Mouse (Mus musculus) heart, embryonic 15.5 days (tissue): Measurements from ENCODE around the gene Adam23. TPM values are rescaled to one million over a fixed set of nuclear protein-coding genes. Genes with fewer than 3 reads are reported as not detected.
"Not testable (repeated sequence)": the region's sequence is repeated elsewhere in the genome, so short reads cannot be mapped to it uniquely, and the experiment has no call there.

ENCODE experiments used
- ATAC-seq: fragments of 200-750 bp; cut with Nextera tagmentation; replicated peaks from 2 replicates; pipeline ENCODE4 v1.8.0; 2017; ENCODE audit warnings: low read depth, moderate TSS enrichment; ENCODE audit not compliant: insufficient number of reproducible peaks, insufficient read depth, low FRiP score
- H3K27ac ChIP-seq: fragments of 300-500 bp; sonication (generic); 2 replicates; pipeline ENCODE4 v1.5.1; 2015; ENCODE audit warnings: mild to moderate bottlenecking, inconsistent platforms
- H3K27me3 ChIP-seq: fragments of 300-500 bp; sonication (generic); 2 replicates; pipeline ENCODE4 v1.6.1; 2015; ENCODE audit warnings: inconsistent platforms
- H3K36me3 ChIP-seq: fragments of 300-500 bp; sonication (generic); 2 replicates; pipeline ENCODE4 v1.6.1; 2015; ENCODE audit warnings: mild to moderate bottlenecking, inconsistent platforms
- H3K4me1 ChIP-seq: fragments of 300-500 bp; sonication (generic); replicated peaks from 2 replicates; pipeline ENCODE4 v1.6.1; 2015; ENCODE audit warnings: inconsistent platforms
- H3K4me2 ChIP-seq: fragments of 300-500 bp; sonication (generic); 2 replicates; pipeline ENCODE4 v1.6.1; 2015; ENCODE audit warnings: inconsistent platforms, mild to moderate bottlenecking, moderate library complexity
- H3K4me3 ChIP-seq: fragments of 300-500 bp; sonication (generic); 2 replicates; pipeline ENCODE4 v1.5.1; 2015; ENCODE audit warnings: mild to moderate bottlenecking, inconsistent platforms
- H3K9ac ChIP-seq: fragments of 300-500 bp; sonication (generic); 2 replicates; pipeline ENCODE4 v1.6.1; 2015; ENCODE audit warnings: mild to moderate bottlenecking, inconsistent platforms
- H3K9me3 ChIP-seq: fragments of 300-500 bp; sonication (generic); replicated peaks from 2 replicates; pipeline ENCODE4 v1.6.1; 2016; ENCODE audit warnings: inconsistent platforms
- WGBS: fragments of 180-500 bp; shearing (Covaris S2); methylation state at CpG from one replicate; pipeline ENCODE4 v1.1.7; 2015; ENCODE audit warnings: mixed read lengths; 5-methylcytosine and 5-hydroxymethylcytosine counted together
- polyA plus RNA-seq: library from polyadenylated mRNA; unstranded; fragments of >200 nt; fragmentation: Nextera tagmentation; extraction: Ambion mirVana; gene quantifications from 2 replicates; pipeline ENCODE4 v1.2.1, GENCODE M21; 2015

The Adam23 gene
- polyA plus RNA-seq, 1 experiment from 2014 or later: 1.2 TPM

DNA sequence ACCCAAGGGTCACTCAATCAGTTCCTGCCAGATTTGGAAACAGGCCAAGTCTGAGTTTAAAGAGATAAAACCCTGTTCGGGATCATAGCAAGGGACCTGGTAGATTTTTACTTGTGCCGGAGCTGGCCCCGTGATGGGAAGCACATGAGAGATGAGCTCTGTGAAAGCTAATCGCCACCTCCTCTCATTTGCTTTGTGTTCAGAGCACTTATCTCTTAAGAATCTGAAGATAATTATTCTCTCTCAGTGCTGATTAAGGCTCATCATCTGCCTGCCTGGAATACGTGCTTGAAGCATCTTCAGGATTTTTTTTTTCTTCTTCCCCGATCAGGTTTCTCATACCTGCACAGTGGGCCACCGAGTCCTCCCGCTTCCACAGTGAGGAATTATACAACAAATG lies 133.5 kb downstream of the Adam23 start:
- Histone ChIP-seq H3K4me2 (no peak overlapping the region), H3K9me3 (no peaks in the 10 kb centered on the region), H3K4me3 (no peak overlapping the region), H3K36me3 (no peaks in the 10 kb centered on the region), H3K9ac (no peak overlapping the region), H3K27me3 (no peaks in the 10 kb centered on the region), H3K27ac (no peak overlapping the region), H3K4me1 (no peaks in the 10 kb centered on the region)
- WGBS: 72% methylated on average over 8 of the region's 8 CpGs
- no peak for ATAC-seq

DNA sequence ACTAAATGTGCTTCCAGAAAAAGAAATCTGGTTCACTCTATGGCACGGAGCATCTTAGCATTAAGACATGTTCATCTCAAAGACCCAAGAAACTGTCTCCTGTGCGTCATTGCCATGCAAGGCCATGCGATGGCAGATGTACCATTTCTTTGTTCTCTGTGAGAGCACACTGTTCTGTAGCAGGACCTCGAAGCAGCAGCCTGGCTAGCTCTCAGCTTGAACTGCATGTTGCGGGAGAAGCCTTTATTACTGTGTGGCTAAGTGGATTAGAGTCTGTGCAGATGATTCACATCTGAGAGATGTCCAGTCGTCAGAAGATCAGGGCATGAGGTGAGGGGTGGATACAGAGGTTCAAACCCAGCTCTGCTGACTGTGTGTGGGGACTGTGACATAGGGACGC lies 141.2 kb downstream of the Adam23 start:
- Histone ChIP-seq H3K4me3 (no peak overlapping the region), H3K4me1 (no peaks in the 10 kb centered on the region), H3K9me3 (no peaks in the 10 kb centered on the region), H3K36me3 (no peaks in the 10 kb centered on the region), H3K4me2 (no peak overlapping the region), H3K27me3 (no peaks in the 10 kb centered on the region), H3K27ac (no peak overlapping the region), H3K9ac (no peak overlapping the region)
- no peak for ATAC-seq
- WGBS: 73% methylated on average over 7 of the region's 7 CpGs

DNA sequence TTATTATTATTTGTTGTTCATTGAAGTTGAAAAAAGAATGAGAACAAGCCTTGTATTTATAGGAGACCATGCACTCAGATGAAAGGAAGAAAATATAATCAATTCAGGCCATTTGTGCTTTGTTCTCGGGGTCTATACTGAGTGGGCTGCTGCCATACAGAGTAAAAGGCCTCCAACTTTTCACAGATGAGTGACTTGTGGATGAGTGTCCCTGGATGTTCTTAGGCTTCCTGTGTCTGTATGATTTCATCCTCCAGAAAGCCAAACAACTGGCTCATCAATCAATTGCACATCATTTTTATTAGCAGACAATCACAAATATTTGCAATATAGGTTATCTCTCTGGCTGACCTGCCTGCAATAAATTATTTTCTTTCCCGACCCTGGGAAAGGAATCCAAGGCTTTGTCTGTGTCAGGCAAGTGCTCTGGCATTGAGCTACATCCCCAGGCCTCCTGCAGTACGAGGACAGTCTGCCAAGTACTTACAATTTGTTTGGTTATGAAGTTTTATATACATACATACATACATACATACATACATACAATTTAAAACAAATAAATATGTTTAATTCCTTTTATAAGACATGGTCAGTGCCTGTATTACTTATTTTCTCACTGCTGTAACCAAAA lies 158.3 kb downstream of the Adam23 start:
- 45% methylated on average over 3 of the region's 3 CpGs for WGBS
- Histone ChIP-seq H3K27ac (no peak overlapping the region), H3K9ac (no peak overlapping the region), H3K9me3 (no peaks in the 10 kb centered on the region), H3K4me3 (no peak overlapping the region), H3K4me1 (no peaks in the 10 kb centered on the region), H3K36me3 (no peaks in the 10 kb centered on the region), H3K27me3 (no peaks in the 10 kb centered on the region), H3K4me2 (no peak overlapping the region)
- ATAC-seq: no peak

DNA sequence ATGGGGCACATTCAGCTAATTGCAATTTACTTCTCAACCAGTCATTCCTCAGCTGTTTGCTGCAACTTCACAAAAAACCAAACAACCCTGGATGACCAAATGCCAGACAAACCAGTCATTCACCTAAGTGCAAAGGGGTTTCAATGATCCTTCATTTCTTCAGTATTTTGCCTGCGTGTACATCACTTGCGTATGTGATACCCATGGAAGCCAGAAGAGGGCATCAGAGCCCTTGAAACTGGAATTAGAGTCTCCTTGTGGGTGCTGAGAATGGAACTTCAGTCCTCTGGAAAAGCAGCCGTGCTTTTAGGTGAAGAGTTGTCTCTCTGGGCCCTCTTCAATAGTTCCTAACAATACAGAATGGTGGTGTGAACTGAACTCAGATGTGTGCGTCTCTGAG lies 163.9 kb downstream of the Adam23 start:
- peaks cover 12% of the 10 kb centered on the region for H3K27me3 ChIP-seq
- no peak for ATAC-seq
- no peak overlapping the region for H3K27ac ChIP-seq
- no peaks in the 10 kb centered on the region for H3K36me3 ChIP-seq
- H3K4me3 ChIP-seq: no peak overlapping the region
- H3K4me1 ChIP-seq: no peaks in the 10 kb centered on the region
- H3K4me2 ChIP-seq: no peak overlapping the region
- WGBS: 82% methylated on average over 4 of the region's 4 CpGs
- H3K9ac ChIP-seq: no peak overlapping the region
- H3K9me3 ChIP-seq: no peaks in the 10 kb centered on the region

DNA sequence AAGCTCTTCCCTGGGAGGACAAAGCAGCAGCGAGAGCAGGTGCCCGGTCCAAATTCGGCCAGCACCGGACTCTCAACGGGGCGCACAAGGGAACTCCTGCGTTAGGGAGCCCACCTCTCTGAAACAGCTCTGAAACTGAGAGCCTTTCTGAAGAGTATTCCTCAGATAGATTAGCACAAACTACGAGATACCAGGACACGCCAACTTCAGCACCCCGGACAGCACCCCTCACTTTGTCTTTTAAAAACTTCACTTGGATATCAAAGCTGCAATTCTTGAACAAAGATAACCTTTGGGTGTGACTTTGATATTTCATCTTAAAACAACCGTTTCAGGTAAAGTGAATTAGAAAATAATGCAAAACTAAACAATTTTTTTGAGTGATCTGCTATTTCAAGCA lies 168.9 kb downstream of the Adam23 start:
- Histone ChIP-seq H3K4me2 (no peak overlapping the region), H3K4me1 (no peaks in the 10 kb centered on the region), H3K9me3 (no peaks in the 10 kb centered on the region), H3K9ac (no peak overlapping the region), H3K27me3 (peaks cover 12% of the 10 kb centered on the region), H3K4me3 (no peak overlapping the region), H3K27ac (no peak overlapping the region), H3K36me3 (no peaks in the 10 kb centered on the region)
- 1% methylated on average over 11 of the region's 11 CpGs for WGBS
- ATAC-seq: no peak

DNA sequence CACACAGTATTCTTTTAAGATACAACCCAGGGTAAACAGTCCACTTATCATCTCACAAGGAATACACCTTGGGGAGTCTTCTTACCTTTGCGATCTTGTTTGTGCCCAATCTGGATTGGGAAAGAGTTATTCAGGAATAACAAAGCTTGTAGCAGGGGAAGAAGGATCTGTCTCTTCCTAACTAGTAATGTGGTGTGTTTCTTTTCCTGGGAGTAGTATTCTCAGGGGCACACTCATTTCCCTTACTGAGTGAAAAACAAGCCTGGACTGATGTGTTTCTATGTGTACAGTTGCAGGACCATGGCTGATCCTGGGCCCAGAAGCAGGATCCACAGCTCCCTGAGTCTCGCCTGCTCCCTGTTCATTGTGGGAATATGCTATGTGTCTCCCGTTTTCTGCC lies 170.0 kb downstream of the Adam23 start, which contains the start of gene Gm39653:
Gene Gm39653, plus strand, starts transcription at position 301 of the 400 bp plus-strand sequence.
- no peak for ATAC-seq
- H3K9ac ChIP-seq: no peak within 1 kb of the TSS

DNA sequence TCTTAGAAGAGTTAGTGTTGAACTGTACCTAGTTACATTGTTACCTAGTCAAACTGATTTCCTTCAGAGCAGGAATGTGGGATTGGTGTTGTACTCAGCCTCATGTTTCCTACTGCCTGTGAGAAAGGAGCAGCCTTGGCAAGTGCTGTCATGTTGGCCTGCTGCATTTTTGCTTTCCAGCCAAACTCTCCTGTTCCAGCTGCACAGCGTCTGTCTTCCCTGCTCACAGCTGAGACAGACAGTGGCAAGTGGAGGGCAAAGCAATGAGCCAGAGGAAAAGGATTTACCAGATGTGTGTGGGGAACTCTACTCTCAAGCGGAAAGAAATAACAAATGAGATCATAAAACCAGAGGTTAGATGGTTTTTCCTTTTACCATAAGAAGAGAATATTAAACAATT lies 182.5 kb downstream of the Adam23 start:
- no peak overlapping the region for H3K4me3 ChIP-seq
- ATAC-seq: no peak
- H3K4me2 ChIP-seq: no peak overlapping the region
- no peaks in the 10 kb centered on the region for H3K27me3 ChIP-seq
- WGBS: 36% methylated on average over 2 of the region's 2 CpGs
- H3K4me1 ChIP-seq: no peaks in the 10 kb centered on the region
- no peaks in the 10 kb centered on the region; the same call in 1 of the 2 replicates for H3K9me3 ChIP-seq
- no peak overlapping the region for H3K9ac ChIP-seq
- no peaks in the 10 kb centered on the region for H3K36me3 ChIP-seq
- no peak overlapping the region for H3K27ac ChIP-seq

More for the DNA sequence above, 170.0 kb downstream of the Adam23 start, which contains the start of gene Gm39653:
- Histone ChIP-seq H3K36me3 (no peaks in the 10 kb centered on the region), H3K4me3 (no peak within 1 kb of the TSS), H3K9me3 (no peaks in the 10 kb centered on the region), H3K27me3 (peaks cover 12% of the 10 kb centered on the region), H3K4me2 (no peak within 1 kb of the TSS), H3K4me1 (no peaks in the 10 kb centered on the region), H3K27ac (no peak within 1 kb of the TSS)
- 70% methylated on average over 3 of the region's 3 CpGs for WGBS

DNA sequence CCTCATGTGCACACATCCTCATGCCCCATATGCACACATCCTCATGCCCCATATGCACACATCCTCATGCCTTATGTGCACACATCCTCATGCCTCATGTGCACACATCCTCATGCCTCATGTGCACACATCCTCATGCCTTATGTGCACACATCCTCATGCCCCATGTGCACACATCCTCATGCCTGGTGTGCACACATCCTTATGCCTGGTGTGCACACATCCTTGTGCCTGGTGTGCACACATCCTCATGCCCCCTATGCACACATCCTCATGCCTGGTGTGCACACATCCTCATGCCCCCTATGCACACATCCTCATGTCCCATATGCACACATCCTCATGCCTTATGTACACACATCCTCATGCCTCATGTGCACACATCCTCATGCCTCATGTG lies 184.7 kb downstream of the Adam23 start:
- H3K36me3 ChIP-seq, H3K27me3 ChIP-seq, H3K4me2 ChIP-seq, H3K9me3 ChIP-seq, H3K4me3 ChIP-seq, H3K9ac ChIP-seq, H3K27ac ChIP-seq, H3K4me1 ChIP-seq, ATAC-seq: not testable (repeated sequence)

DNA sequence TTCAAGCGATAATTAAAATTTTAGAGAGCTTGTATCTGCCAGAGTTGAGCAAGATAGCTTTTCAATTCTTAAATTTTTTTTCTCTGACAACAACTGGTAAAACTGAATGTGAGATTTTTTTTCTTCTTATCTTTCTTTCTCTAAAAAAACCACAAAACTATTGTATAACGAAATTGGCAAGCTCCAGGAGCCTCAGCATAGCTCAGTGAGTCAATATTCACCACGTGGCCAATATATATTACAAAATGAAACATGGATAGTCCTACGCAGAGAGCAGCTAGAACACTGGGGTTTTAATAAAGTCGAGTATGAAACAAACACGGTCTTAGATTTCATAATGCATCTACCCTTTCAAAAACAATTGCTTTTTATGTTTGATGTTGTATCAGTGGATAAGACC lies 194.2 kb downstream of the Adam23 start:
- no peak overlapping the region for H3K9ac ChIP-seq
- H3K4me3 ChIP-seq: no peak overlapping the region
- no peaks in the 10 kb centered on the region for H3K36me3 ChIP-seq
- no peak for ATAC-seq
- WGBS: 70% methylated on average over 6 of the region's 6 CpGs
- H3K27me3 ChIP-seq: no peaks in the 10 kb centered on the region
- H3K4me2 ChIP-seq: no peak overlapping the region
- H3K4me1 ChIP-seq: no peaks in the 10 kb centered on the region
- H3K9me3 ChIP-seq: no peaks in the 10 kb centered on the region
- no peak overlapping the region for H3K27ac ChIP-seq

Other genes starting within 250 kb of the Adam23 start
- gene Gpr1, start 231.3 kb upstream of the Adam23 start, polyA plus RNA-seq: 0.11 and 0.14 TPM in 2 replicates
- 6.2 TPM in 2 replicates for gene Zdbf2, start 172.6 kb upstream of the Adam23 start, polyA plus RNA-seq
- not detected in 2 replicates for gene Gm39653, start 170.1 kb downstream of the Adam23 start, polyA plus RNA-seq
- gene Dytn, start 241.0 kb downstream of the Adam23 start, polyA plus RNA-seq: not detected in 2 replicates